Mouse (Mus musculus) retina, postnatal 7 days (tissue): Measurements from ENCODE around the gene Gm853.

Experiments used
- DNase-seq: peaks from one replicate; pipeline ENCODE4 v3.0.0-alpha.2; 2012; ENCODE audit warnings: low read depth, low spot score

The Gm853 gene

DNA sequence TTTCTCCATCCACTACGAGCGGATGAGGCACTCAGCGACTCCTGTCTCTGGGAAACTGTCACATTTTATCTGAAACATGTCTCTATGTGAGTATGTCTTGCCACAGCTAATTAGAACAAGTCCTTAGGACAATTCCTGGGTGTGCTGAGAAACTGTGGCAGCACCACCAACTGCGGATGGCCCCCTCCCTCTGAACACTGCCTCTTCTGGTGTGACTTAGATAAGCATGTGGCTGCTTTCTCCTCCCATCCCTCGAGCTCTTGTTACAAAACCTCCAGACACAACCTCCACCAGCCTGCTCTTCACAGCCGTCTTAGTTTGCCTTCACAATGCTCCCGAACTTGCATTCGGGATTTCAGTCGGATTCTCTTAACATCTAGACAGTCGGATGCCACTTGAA is 8.3 kb downstream of the Gm853 start:
- no peak for DNase-seq

DNA sequence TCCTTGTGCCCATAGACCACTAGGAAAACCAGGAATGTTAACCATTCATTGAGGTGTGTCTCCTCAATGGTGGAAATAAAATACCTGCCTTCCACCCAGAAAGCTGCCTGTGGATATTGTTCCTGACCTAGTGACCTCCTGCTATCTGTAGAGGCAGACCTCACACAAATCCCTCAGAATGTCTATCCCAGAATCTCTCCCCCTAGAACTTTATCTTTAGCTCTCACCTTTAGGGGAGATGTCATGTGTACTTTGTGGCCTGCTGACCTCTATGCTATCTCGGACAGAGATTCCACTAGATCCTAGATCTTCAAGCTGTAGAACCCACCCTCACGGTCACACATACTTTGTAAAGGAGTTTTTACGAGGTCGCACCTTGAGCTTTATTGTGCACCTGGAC is 9.0 kb downstream of the Gm853 start:
- DNase-seq = no peak

- DNase-seq = no peak
Measured at GRCm38 (mm10) chr4:130212421-130212820, 9.8 kb downstream of the Gm853 start.

DNA sequence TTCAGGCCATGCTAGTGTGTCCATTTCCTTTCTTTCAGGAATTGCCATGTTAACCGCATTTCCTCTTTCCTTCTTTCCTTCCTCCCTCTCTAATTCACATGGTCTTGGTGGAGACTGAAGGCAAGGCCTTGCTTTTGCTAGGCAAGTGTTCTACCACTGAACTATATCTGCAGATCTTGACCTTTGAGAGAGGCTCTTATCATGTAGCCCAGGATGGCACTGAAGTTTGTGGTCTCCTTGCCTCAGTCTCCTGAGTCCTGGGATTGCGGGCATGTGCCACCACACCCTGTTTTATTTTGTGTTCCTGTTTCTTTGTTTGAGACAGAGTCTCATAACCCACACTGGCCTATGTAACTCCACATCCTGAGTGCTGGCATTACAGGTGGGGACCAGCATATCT is 10.3 kb downstream of the Gm853 start:
- DNase-seq = no peak

GRCm38 (mm10) chr4:130198694-130199670 is 23.2 kb downstream of the Gm853 start:
- DNase-seq = peak; percentile 68

- DNase-seq = no peak
Measured at GRCm38 (mm10) chr4:130196542-130196941, 25.7 kb downstream of the Gm853 start.

DNA sequence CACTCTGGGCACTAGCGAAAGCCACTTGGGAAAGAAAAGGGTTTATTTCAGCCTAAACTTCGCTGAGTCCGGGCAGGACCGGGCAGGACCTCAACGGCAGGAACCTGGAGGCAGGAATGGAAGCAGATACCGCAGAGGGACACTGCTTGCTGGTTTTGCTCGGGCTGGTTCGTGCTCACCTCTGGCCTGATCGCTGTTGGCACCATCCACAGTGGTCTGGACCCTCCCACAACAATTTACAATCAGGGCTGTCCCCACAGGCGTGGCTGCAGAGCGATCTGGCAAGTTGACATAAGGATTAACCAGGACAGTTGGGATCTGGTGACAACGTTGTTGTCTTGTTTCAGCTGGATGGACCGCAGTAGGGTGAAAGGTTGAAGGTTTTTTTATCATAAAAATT is 26.3 kb downstream of the Gm853 start:
- DNase-seq = no peak

DNA sequence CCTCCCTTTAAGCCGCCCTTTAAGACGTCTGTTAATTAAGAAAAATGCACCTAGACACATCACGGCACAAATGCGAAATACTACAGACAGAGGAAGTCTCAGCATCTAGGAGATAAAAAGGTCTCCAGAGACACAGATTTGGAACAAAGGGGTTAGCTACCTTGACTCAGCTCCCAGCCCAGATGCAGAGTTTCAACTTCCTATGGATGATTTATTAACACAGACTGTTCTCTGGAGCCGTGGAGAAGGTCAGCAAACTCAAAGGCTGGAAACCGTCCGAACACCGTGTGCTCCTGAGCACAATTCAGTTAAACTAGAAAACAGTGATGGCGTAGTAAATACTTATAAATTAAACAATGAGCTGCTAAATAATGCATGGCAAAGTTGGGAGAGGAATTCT is 29.9 kb downstream of the Gm853 start:
- DNase-seq = no peak

GRCm38 (mm10) chr4:130189606-130190005 is 32.6 kb downstream of the Gm853 start:
- no peak for DNase-seq

- peak; percentile 82 for DNase-seq
Measured at GRCm38 (mm10) chr4:130188806-130189297, 33.3 kb downstream of the Gm853 start.

GRCm38 (mm10) chr4:130186891-130187290 is 35.3 kb downstream of the Gm853 start:
- DNase-seq = no peak

DNA sequence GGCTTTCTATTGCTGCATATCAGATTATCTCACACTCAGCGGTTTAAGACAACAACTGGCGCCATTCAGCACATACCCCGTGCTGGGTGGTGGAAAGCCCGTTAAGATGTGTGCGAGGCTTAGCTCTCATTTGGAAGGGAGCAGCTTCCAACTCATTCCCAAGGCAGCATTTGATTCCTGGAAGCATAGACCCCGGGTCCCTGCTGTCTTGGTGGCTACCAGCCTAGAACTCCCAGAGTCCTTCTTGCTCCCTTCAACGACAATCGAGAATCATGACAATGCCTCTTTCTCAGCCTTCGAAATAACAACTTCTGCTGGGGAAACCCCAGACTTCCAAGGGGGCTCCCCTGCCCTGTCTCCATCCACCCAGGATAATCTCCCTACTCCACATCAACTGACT is 35.8 kb downstream of the Gm853 start:
- no peak for DNase-seq

- no peak for DNase-seq
Measured at GRCm38 (mm10) chr4:130183879-130184278, 38.3 kb downstream of the Gm853 start.

DNA sequence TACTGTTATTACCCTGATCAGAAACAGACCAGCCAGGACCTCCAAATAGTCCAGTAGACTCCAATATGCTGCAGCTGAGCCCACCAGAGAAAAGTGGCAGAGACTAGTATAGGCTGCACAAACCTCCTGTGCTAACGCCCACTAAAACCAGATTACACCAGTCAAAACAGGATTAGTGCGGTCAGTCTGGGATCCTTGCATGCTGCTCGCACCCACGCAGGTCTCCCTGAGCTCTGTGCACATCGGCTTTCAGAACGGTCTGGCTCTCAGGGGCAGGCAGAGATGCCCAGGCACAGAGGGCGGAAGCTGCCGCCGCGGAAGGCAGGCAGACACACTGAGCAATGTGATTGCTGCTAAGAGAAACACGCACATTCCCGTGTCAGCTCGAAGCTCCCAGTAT is 39.2 kb downstream of the Gm853 start:
- peak; percentile 38 for DNase-seq

DNA sequence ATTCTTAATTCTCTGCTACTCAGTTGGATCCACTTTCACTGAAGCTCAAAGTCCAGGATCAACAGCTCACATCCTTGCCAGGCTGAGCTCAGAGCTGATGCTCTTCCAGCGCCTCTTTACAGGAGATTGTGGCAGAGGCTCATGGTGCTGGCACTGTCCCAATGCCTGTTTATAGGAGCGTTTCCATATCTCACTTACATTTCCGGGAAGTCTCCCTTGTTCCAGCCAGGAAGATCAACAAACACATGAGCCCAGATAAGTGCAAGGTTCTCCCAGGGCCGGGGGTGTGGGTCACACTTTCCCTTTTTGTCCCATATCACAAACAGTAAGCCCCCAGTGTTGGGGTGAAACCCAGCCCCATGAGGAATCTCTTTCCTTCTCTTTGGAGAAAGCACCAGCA is 40.3 kb downstream of the Gm853 start:
- no peak for DNase-seq

DNA sequence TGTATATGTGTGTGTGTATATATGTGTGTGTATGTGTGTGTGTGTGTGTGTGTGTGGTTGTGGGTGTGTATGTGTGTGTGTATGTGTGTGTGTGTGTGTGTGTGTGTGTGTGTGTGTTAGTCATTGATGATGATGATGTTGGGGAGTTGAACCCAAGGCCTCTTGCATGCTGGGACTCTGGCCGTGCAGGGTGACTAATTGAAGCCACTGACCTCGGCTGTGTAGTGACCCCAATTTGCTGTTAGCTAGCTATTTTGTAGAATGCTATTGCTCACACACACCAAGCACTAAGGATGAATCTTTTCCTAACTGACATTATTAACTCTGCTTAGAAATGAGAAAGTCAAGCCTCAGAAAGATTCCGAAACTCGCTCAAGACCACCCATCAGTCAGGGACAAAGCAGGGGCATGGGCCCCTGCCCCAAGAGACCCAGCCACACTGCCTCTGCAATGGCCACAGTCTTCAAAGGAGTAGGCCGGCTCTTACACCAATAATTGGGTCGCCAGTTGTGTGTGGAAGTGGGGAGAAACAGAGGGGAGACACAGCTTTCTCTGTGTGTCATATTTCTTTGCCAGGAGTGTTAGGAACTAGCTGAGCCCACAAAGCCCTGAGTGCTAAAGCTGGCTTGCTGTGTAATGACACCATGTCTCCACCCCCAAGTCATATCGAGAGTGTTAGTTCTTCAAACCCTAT is 41.1 kb downstream of the Gm853 start:
- no peak for DNase-seq

DNA sequence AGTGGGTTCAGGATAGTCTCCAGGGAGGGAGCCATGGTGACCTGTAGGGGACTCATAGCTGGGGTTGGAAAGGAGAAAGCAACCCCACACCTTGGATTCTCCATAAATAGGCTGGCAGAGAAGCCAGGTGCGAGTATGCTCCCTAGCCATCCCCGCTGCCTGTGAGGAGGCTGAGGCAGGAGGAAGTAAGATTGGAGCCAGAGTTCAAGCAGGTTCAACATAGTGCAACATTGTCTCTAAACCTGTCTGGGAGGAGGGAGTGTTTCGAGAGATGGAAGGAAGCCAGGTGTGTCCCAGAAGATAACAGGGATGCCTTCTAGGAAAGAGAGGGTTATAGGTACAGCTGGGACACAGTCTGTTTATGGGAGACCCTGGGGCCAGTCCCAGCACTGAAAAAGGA is 42.3 kb downstream of the Gm853 start:
- DNase-seq = no peak

GRCm38 (mm10) chr4:130177536-130177935 is 44.7 kb downstream of the Gm853 start:
- no peak for DNase-seq

DNA sequence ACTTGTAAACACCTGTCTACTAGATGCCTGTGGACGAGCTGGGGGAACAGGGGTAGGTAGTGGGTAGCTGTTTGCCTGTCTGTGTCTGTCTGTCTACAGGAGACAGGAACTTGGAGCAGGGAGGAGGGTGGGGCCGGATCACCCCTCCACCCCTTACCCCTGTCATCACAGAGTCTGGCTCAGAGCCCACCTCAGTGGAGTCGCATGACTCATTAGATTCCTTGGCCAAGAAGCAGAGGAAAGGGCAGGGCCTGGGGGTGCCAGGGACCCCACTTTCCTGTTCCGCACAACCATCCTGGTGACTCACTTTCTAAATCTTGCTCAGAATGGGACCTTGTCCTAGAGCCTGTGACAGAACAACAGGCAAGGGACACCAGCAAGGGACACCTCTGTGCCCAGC is 45.1 kb downstream of the Gm853 start:
- no peak for DNase-seq

DNA sequence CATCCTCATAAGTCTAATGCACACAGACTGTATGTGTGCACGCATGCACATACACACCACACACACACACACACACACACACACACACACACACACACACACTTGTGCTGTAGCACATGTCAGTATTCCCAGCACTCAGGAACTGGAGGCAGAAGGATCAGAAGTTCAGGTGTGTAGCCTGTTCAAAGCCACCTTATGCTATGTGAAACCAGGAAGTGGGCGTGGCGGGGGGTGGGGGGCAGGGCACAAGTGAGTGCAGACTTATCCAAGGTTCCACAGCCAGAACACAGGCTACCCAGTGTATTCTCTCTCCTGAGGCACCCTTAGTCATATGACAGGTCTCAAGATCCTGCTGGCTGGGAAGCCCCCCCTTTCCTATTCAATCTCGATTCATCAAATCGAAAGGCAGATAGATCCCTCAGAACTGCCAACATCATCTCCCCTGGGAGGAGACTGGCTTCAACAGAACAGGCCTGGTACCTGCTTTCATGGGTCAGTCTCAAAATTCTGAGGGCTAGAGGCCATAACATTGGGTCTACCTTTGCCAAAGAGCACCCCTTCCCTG is 46.0 kb downstream of the Gm853 start:
- no peak for DNase-seq

GRCm38 (mm10) chr4:130175072-130175711 is 47.0 kb downstream of the Gm853 start, which contains the start of gene Tinagl1:
TSS of gene Tinagl1 (minus strand) at chr4:130175122.
- no peak for DNase-seq
